Mouse (Mus musculus) duodenum, adult 2 months (tissue): Measurements from ENCODE around the gene Taf11. TPM values are rescaled to one million over a fixed set of nuclear protein-coding genes. Genes with fewer than 3 reads are reported as not detected.

Source experiments
- polyA plus RNA-seq: library from polyadenylated mRNA; depleted of rRNA; stranded (reverse); fragments of >200 nt; gene quantifications from 2 replicates; pipeline ENCODE4 v1.2.3, GENCODE M21; 2012; ENCODE audit warnings: low replicate concordance; rRNA removed

Gene Taf11
- polyA plus RNA-seq = 3.2 TPM in 2 replicates

DNA sequence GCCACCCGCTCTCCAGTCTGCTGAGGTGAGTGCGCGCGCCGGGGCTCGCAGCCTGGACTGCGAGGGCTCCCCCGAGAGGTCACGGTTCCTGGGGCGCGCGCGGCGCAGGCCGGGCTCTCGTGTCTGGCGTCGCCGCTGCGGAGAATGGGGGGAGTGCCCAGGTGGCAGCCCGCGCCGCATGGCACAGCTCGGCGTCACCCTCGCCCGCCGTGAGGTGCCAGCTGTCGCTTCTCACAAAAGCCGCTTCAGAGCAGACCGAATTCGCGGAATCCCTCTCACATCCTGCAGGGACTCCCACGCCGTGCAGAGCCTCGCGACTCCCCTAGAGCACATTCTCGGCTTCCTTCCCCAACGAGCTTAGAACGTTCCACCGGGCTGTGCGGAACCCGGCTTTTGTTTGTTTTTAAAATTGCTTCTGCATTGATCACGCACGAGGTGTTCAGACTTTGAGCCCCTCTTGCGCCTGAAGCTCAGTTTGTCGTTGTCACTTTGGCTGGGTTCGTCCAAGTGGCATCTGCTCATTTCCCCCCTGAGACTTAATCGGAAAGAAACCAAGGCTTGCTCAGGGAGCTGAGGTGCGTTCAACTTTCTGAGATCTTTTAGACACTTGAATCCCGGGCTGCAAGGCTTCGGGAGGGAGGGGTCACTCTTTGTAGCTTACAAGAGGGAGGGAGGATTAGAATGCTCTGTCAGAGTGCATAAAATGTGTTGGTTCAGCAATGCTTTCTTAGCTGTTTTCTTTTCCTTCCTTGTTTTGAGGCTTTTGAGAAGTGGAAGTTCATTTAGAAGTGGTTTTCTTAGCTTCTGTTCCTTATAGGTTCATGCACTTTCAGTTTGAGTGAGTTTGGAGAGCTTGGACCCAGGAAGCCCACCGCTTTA is at the start of gene Taf11:
Gene Taf11 (minus strand): TSS at position 223 of the 879 bp plus-strand sequence.

DNA sequence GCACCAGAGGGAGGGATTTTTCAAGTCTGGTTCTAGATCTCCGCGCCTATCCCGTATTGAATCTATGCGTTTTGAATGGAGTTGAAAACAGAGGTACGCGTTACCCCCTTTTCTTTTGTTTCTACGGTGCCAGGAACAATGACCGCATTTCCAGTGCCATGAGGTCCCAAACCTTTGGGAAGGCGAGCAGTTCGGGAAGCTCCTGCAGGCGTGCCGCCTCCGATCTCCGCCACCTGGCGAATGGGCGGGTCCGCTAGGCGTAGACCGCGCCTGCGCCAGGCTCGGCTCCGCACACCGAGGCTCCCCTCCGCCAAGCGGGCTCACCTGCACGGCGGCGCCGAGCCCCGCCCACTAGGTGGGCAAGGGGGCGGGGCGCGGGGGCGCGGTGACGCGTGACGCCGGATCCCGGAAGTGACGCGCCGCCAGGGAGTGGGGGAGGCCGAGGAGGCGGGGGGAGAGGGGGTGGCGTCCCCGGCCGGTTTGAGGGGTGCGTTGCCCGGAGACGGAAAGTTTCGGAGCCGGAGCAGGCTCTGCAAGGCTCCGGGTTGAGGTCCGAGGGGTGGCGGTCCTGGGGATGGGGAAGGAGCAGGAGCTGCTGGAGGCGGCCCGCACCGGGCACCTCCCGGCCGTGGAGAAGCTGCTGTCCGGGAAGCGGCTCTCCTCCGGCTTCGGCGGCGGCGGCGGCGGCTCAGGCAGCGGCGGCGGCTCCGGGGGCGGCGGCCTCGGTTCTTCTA is 589 bp downstream of the Taf11 start, which contains the start of gene Anks1:
Gene Anks1 (plus strand): TSS at position 419 of the 734 bp plus-strand sequence.

DNA sequence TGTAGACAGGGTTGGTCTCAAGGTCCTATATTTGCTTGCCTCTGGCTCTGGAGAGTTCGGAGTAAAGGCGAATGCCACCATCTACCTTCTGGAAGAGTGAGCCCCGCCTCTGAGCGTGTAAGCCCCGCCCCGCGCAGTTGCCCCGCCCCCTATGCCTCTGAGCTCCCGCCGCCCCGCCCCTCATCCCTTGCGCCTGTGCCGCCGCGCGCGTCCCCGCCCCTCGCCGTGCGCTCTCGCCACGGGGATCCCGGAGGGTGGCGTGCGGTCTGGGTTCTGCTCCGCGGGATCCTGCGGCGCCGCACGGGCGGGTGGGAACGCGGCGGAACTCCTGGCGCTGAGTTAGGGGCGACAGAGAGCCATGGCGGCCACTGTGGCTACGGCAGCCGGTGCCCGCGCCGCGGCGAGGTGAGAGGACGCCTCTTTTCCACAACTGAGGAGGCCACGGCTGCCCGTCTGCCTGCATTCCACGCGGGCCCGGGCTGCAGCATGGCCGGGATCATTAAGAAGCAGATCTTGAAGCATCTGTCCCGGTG is 53.3 kb downstream of the Taf11 start, which contains the start of gene Uhrf1bp1:
Gene Uhrf1bp1 (plus strand): TSS at position 177 of the 533 bp plus-strand sequence.

Other genes with a start within 250 kb of the Taf11 start
- gene Spdef, start 180.9 kb downstream of the Taf11 start, polyA plus RNA-seq = 45.8 and 140 TPM in 2 replicates
- gene D17Wsu92e, start 89.2 kb downstream of the Taf11 start, polyA plus RNA-seq = 78.5 and 94.7 TPM in 2 replicates
- 154 and 169 TPM in 2 replicates for gene Snrpc, start 71.7 kb downstream of the Taf11 start, polyA plus RNA-seq
- gene Uhrf1bp1, start 53.4 kb downstream of the Taf11 start, polyA plus RNA-seq = 1.1 and 2.8 TPM in 2 replicates
- 25.3 and 28.1 TPM in 2 replicates for gene Anks1, start 538 bp downstream of the Taf11 start, polyA plus RNA-seq
- 0.44 and 0.70 TPM in 2 replicates for gene Tcp11, start 170.8 kb upstream of the Taf11 start, polyA plus RNA-seq
- 0.33 and 0.59 TPM in 2 replicates for gene Scube3, start 232.3 kb upstream of the Taf11 start, polyA plus RNA-seq